Mouse (Mus musculus) olfactory bulb, adult 2 months (tissue): ENCODE data around the gene Dscaml1. TPM values are rescaled to one million over a fixed set of nuclear protein-coding genes. Genes with fewer than 3 reads are reported as not detected.

Experiments used
- H3K27ac ChIP-seq: fragments of 200-500 bp; 2 replicates; pipeline ENCODE4 v1.5.1; 2012; ENCODE audit warnings: low read depth, low read length; ENCODE audit not compliant: insufficient read depth
- H3K4me1 ChIP-seq: fragments of 200-500 bp; 2 replicates; pipeline ENCODE4 v1.6.1; 2012; ENCODE audit warnings: low read length; ENCODE audit not compliant: control insufficient read depth, insufficient read depth
- H3K4me3 ChIP-seq: fragments of 200-500 bp; 2 replicates; pipeline ENCODE4 v1.5.1; 2012; ENCODE audit warnings: mild to moderate bottlenecking, low read depth, low read length, moderate library complexity; ENCODE audit not compliant: insufficient read depth
- CTCF ChIP-seq: fragments of 200-500 bp; IDR thresholded peaks from 2 replicates; pipeline ENCODE4 v1.5.1; 2012; ENCODE audit warnings: low read depth, mild to moderate bottlenecking, low read length, moderate library complexity; ENCODE audit not compliant: insufficient read depth
- POLR2A ChIP-seq: fragments of 200-500 bp; IDR thresholded peaks from 2 replicates; pipeline ENCODE4 v1.6.1; 2012; ENCODE audit warnings: mild to moderate bottlenecking, low read depth, low read length, moderate library complexity; ENCODE audit not compliant: insufficient read depth
- WGBS: fragments of 180-500 bp; shearing (Covaris S2); methylation state at CpG from one replicate; pipeline ENCODE4 v1.1.7; 2018; 5-methylcytosine and 5-hydroxymethylcytosine counted together
- polyA plus RNA-seq: library from polyadenylated mRNA; stranded (reverse); fragments of >200 nt; gene quantifications from 2 replicates; pipeline ENCODE4 v1.2.4, GENCODE M21; 2012; ENCODE audit warnings: low replicate concordance; ENCODE audit not compliant: missing spikeins, insufficient read depth, insufficient read length

Dscaml1 gene
- polyA plus RNA-seq, 1 experiment: not detected

DNA sequence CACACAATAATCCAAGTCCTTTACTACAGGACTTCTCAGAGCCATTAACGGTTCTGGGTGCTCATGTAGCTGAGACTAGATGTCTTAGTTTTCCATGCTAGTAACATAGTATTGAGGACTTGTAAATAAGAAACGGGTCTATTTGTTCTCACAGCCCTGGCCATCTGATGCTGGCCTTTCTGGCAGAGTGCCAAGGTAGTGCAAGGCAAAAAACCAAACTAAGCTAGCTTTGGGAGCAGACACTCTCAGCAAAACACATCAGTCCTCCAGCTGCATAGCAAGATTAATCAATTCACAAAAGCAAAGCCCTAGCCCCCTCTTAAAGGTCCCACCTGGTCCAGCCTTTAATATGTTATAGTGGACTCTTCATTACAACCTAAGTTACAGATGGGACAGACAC lies 206.6 kb downstream of the Dscaml1 start:
- Histone ChIP-seq H3K27ac (0 out of 2 replicates have a peak overlapping the region, but pooled peaks have one; percentile 12), H3K4me3 (no peak overlapping the region), H3K4me1 (peaks cover 37% of the 10 kb centered on the region)
- 34% methylated on average over 2 of the region's 2 CpGs for WGBS
- TF ChIP-seq POLR2A: no peak

DNA sequence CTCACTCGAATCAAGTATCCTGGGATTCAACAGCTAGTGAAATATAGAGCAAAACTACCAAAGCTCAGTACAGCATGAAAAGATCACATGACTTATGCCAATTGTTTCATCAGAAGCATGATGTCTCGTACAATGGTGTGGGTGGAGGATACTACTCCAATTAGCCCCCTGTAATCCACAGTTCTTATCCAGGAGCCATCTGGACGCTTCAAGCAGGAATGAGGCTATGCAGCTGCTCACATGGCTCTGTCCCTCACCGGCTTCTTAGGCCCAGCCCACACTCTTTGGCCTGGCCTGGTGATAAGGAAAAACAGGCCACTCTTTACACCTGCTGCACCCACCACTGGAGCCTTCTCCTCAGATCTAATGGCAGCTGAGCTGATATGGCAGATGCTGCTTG lies 208.6 kb downstream of the Dscaml1 start:
- WGBS: 51% methylated on average over 4 of the region's 4 CpGs
- H3K4me1 ChIP-seq: peaks cover 34% of the 10 kb centered on the region
- no peak overlapping the region for H3K4me3 ChIP-seq
- no peak overlapping the region; the same call in 1 of the 2 replicates for H3K27ac ChIP-seq
- TF ChIP-seq POLR2A (no peak), CTCF (no peak)

DNA sequence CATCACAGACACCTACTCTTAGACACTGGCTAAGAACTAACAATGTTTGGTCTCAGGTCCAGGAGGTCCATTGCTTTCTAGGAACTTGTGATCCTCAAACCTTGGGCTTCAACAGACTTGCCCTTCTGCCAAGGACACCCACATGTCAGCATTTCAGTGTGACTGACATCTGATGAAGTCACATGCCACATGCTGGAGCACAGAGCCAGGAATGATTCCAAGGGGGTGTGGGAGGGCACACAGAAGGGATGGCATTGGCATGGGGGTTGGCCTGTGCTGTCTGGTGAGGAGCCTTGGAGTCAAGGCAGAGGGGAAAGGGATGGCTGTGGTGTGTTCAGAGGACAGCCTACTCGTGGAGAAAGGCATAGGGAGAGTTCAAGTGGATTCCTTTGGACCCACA lies 210.9 kb downstream of the Dscaml1 start:
- Histone ChIP-seq H3K4me1 (peaks cover 37% of the 10 kb centered on the region), H3K27ac (no peak overlapping the region), H3K4me3 (no peak overlapping the region)
- 23% methylated on average over 1 of the region's 1 CpGs for WGBS
- no peak for TF ChIP-seq POLR2A
- no peak for TF ChIP-seq CTCF

DNA sequence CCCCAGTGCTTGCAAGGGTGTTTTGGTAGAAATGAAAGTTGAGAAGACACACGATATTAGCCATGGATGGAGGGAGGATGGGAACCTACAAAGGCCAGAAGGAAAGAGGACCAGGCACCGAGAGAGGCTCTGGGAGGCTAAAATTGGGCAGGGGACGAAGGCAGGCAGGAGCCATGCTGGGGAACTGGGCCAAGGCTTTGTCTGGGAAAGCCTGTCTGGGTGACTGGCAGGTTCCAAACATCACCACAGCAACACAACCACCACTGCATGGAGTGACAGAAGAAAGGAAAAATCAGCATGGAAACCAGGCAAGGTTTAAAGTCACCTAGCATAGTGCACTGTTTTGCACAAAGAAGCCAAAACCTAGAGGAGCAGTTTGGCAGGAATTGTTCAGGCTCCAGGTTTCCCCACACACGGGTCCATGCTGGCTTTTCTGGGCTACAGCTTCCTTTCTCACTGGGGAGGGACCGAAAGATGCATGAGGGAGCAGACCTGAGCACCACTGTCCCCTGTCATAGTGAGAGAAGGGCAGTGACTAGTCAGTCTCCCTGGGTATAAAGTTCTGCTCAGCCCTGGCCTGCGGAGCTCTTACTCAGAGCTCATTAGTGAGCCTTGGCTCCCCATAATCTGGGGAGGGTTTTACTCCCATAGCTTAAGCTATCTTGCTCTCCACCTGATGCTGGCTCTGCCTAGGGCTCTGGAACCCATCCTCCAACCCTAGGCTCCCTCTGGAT lies 211.9 kb downstream of the Dscaml1 start:
- no peak overlapping the region; the same call in 1 of the 2 replicates for H3K27ac ChIP-seq
- no peak for TF ChIP-seq POLR2A
- TF ChIP-seq CTCF: no peak
- 60% methylated on average over 6 of the region's 6 CpGs for WGBS
- no peak overlapping the region for H3K4me3 ChIP-seq
- H3K4me1 ChIP-seq: peaks cover 32% of the 10 kb centered on the region

DNA sequence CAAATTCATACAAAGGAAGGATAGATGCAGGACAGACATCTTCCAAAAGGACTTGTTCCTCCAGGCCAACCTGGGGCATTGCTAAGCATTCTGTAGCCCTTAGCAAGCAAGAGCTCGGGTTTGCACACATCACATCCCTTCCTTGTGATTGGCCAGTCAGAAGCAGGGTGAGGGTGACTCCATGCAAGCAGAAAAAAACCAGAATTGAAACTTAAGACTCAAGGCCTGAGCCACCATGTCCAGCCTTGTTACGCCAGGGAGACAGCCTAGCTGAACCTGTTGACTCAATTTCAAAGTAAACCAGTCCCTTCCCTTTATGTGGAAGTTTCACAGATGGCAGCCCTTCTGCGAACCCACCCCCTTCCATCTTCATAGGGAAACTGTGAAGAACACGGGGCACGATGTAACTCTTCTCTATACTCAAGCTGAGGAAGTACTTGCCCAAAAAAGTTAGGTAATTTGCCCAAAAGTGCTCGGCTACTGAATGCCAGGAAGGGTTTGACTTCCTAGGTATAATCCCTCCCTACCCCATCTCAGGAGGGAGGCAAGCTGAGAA lies 218.5 kb downstream of the Dscaml1 start:
- WGBS: 86% methylated on average over 6 of the region's 6 CpGs
- Histone ChIP-seq H3K27ac (no peak overlapping the region), H3K4me1 (peaks cover 25% of the 10 kb centered on the region), H3K4me3 (no peak overlapping the region)
- TF ChIP-seq CTCF: no peak
- TF ChIP-seq POLR2A: no peak

DNA sequence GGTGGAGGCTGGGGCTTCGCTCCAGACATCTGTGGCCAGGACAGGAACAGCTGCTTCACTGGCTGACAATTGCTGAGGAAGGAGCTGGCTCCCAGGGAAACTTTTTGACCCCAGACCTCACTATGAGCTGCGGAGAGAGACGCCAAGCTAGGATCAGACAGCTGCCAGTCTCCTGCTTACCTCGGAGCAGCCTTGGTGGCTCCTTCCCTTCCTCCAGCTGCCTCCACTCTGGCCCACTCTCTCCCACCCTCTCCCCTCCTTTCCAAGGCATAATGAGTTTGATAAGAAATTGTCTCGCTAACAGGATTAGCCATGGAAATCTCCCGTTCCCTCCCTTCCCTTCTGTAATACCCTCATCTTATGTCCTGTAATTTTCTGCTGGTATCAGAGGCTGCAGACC lies 219.1 kb downstream of the Dscaml1 start:
- Histone ChIP-seq H3K4me3 (no peak overlapping the region), H3K4me1 (peaks cover 29% of the 10 kb centered on the region), H3K27ac (peak overlapping the region; percentile 8; the same call in 1 of the 2 replicates)
- TF ChIP-seq POLR2A (no peak), CTCF (no peak)
- WGBS: 60% methylated on average over 6 of the region's 6 CpGs

DNA sequence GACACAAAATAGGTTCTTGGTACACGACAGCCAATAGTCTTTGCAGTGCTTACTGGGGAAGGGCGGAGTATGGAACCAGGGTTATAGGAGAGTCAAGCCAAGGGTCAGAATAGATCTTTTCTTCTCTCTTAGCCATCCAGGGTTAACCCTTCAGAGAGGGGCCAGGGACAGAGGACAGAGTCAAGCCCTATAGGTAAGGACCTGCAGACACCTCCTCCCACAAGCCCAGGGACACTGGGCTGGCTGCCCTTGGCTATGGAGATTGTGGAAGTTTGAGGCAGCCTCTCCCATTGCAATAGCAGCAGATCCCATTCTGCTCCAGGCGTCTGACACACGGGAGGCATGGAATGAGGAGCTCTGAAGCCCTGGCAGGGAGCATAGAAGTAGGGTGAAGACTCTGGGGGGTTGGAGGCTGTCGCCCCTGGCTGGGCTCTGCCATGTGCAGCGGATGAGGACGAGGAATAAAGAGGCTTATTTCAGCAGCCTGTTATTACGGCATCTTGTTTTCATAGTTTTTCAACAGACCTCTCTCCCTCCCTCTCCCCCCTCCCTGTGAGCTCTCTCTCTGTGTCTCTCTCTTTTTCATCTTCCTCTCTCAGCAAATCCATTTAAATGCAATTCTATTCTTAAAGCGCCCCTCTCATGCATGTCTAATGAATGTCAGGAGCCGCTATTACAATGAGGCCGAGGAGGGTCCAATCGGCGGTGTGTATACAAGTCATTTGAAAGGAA lies 224.8 kb downstream of the Dscaml1 start:
- Histone ChIP-seq H3K4me1 (peaks cover 41% of the 10 kb centered on the region), H3K27ac (peak overlapping the region; percentile 89), H3K4me3 (no peak overlapping the region)
- 15% methylated on average over 13 of the region's 13 CpGs for WGBS
- TF ChIP-seq POLR2A (no peak), CTCF (no peak)

DNA sequence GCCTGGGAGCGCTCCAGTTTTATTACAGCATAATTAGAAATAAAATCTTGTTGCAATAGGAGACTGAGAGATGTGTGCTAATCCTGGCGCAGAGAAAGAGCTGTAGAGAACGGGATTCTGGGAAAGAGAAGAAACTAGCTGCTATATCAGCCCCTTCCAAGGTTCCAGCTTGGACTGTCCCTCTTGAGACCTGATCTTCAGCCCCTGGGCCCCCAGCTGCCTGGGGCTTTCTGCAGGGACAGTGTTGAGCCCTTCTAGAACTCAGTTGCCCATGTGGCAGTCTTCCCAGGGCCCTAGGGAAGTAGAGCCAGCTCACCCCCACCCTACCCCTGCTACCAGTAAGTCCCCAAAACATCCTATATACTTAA lies 225.4 kb downstream of the Dscaml1 start:
- Histone ChIP-seq H3K4me1 (peaks cover 46% of the 10 kb centered on the region), H3K27ac (peak overlapping the region; percentile 89), H3K4me3 (no peak overlapping the region)
- 38% methylated on average over 3 of the region's 3 CpGs for WGBS
- TF ChIP-seq CTCF (no peak), POLR2A (no peak)

DNA sequence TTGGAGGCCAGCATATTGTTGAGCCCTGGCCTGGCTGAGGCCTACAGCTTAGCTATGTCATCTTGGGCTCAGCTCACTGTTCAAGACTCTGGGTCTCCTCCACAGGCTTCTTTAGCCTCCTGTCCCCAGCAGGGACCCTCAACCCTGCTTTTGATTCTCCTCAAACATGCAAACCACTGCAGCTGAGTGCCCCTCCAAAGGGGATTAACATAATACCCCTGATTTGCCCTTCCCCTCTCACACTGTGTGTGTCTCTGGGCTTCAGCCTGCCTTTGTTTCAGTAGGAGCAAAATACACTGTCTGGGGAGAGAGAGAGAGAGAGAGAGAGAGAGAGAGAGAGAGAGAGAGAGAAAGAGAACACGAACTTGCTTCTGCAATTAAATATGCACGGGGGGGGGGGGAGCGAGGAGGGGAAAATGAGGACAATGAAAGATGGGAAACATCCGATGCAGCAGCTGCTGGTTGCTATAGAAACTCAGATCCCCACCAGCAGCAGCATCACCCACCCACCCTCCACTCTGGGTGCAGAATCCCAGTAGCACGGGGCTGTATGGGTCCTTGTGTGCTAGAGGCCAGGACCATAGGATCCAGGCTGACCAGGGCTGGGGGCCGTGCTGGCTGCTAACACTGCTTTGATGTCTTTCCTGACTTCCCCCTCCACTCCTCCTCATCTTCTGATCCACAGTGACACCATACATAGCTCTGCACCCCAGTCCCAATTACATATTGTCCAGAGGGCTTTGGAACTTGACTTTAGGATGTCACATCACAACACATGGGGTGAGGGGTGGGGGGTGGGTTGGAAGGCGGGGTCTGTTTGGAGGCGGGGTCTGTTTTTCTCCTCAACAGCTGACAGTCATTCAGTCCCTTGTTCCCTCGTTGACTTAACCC lies 231.0 kb downstream of the Dscaml1 start:
- 7% methylated on average over 9 of the region's 9 CpGs for WGBS
- H3K4me3 ChIP-seq: no peak overlapping the region
- TF ChIP-seq POLR2A (no peak), CTCF (no peak)
- peaks cover 45% of the 10 kb centered on the region for H3K4me1 ChIP-seq
- H3K27ac ChIP-seq: peak overlapping the region; percentile 86
